Mouse (Mus musculus): ENCODE results near the gene Hinfp.

DNA sequence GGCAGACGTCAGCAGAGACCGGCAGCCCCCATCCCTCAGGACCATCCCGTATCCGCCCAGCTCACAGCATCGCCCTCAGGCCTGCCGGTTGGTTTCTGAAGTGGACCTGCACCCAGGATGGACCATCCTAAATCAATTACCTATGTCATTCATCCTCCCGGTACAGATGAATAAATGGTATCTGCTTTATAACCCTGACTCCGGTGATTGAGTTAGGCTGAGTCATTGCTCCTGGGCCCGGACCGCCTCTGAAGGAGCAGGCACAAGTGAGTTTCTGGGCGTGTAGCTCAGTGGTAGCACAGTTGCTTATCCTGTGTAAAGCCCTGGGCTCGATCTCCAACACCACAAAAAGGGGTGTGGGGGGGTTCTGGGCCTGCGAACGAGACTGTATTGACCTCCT lies 44.1 kb downstream of the Hinfp start:
- TF ChIP-seq POLR2A (IDR thresholded peaks at IDR 0.05; ENCODE audit: extremely low read depth, insufficient read depth, low read length) (no peak), CTCF (IDR thresholded peaks at IDR 0.05; ENCODE audit: low read depth, low read length) (no peak)
